Comparison of ENCODE assay signal across 30 mouse cellular contexts in the genomic region with DNA sequence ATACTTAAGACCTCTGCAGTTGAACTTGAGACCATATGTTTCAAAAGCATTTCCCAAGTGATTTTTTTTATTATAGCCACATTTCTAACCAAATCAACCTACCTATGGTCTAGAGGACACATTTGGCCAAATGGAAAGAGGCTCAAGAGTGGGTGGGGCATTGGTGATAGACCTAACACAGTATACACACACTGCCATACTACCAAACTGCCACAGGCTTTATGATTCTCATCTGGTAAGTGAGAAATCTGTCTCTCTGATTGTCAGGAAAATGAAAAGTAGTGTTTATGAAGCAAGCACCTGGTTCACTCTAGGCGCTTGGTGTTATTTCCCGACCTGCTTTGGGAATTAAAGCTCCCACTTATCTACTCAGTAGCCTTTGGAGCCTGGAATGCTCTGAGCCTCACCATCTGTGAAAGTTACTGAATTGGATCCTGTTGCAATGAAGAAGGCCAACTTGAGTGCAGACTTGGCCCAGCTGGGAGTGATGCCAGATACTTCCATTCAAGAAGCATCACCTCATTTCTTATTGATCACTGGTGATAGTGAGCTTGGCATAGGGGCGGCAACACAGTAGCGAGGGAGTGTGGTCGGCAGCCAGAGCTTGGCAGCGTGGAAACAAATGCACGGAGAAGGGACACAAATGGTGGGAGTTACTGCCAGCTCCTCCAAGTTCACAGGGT.
DNase-seq lines count a peak whose midpoint lies in the region; ATAC-seq and TF ChIP-seq lines count a peak whose summit lies in the region.
"Had no signal": no experiment of that assay in that cellular context is flagged by ENCODE, and none has a peak within 500 bp of the region (broad histone marks: within the 10 kb centered on the region; RNA-seq: fewer than 3 reads in every experiment).

No protein-coding gene starts in this region.

- no peaks in the 10 kb centered on the region for H3K9me3 ChIP-seq in hindbrain, embryonic 16.5 days (ENCODE audit: control insufficient read depth, low read length)
- H3K9me3 ChIP-seq in hindbrain, embryonic 13.5 days = no peaks in the 10 kb centered on the region
- H3K9me3 ChIP-seq in midbrain, postnatal 0 days (ENCODE audit: low read length) = no peaks in the 10 kb centered on the region
- no peaks in the 10 kb centered on the region for H3K9me3 ChIP-seq in midbrain, embryonic 13.5 days
- no peaks in the 10 kb centered on the region for H3K9me3 ChIP-seq in forebrain, postnatal 0 days (ENCODE audit: low read length)
- H3K9me3 ChIP-seq: embryonic facial prominence, embryonic 15.5 days; G1E; heart, embryonic 10.5 days; kidney, embryonic 15.5 days; limb, embryonic 10.5 days; limb, embryonic 15.5 days; liver, embryonic 13.5 days; neural tube, embryonic 13.5 days had no signal

- no peaks in the 10 kb centered on the region for H3K27me3 ChIP-seq in hindbrain, embryonic 16.5 days (replicated peaks; ENCODE audit: control insufficient read depth, insufficient read depth, low read length)
- H3K27me3 ChIP-seq in hindbrain, embryonic 13.5 days = no peaks in the 10 kb centered on the region
- no peaks in the 10 kb centered on the region for H3K27me3 ChIP-seq in midbrain, postnatal 0 days (ENCODE audit: insufficient read depth, low read length)
- H3K27me3 ChIP-seq in midbrain, embryonic 13.5 days = no peaks in the 10 kb centered on the region
- no peaks in the 10 kb centered on the region for H3K27me3 ChIP-seq in forebrain, postnatal 0 days (ENCODE audit: insufficient read depth, low read length)
- H3K27me3 ChIP-seq: embryonic facial prominence, embryonic 15.5 days; kidney, embryonic 15.5 days; limb, embryonic 15.5 days; liver, embryonic 13.5 days; neural tube, embryonic 13.5 days had no signal

- H3K4me2 ChIP-seq in hindbrain, embryonic 16.5 days (ENCODE audit: low read length) = no peak overlapping the region
- no peak overlapping the region for H3K4me2 ChIP-seq in hindbrain, embryonic 13.5 days
- no peak overlapping the region for H3K4me2 ChIP-seq in midbrain, postnatal 0 days (ENCODE audit: low read depth, low read length, poor library complexity, severe bottlenecking)
- H3K4me2 ChIP-seq in midbrain, embryonic 13.5 days (replicated peaks) = no peak overlapping the region
- H3K4me2 ChIP-seq in forebrain, postnatal 0 days (ENCODE audit: low read depth) = no peak overlapping the region
- H3K4me2 ChIP-seq: embryonic facial prominence, embryonic 15.5 days; hindbrain, embryonic 14.5 days; kidney, embryonic 15.5 days; limb, embryonic 15.5 days; liver, embryonic 13.5 days; midbrain, embryonic 11.5 days; neural tube, embryonic 13.5 days had no signal

- DNase-seq in cerebellum, postnatal 14 days = peak; percentile 10 to 55
- DNase-seq in cerebellum, postnatal 4 days (ENCODE audit: low spot score in 2 of 2) = no peak
- peak; percentile 19 for DNase-seq in midbrain, postnatal 0 days (ENCODE audit: low spot score)
- DNase-seq in forebrain, postnatal 0 days = peak; percentile 57
- DNase-seq in retina, postnatal 1 day = no peak
- DNase-seq: adrenal gland, postnatal 10 days; cerebellum, adult 18-20 months; cerebellum, postnatal 36 days; gastrocnemius, postnatal 25 days; heart, adult 11 months; kidney, adult 18-20 months; kidney, postnatal 25 days; liver, embryonic 13.5 days; lung, adult 18-20 months; right cerebral cortex, postnatal 25 days; thymus, adult 2 months; thymus, postnatal 36 days had no signal

- no peak overlapping the region for H3K27ac ChIP-seq in hindbrain, embryonic 16.5 days (ENCODE audit: low read depth, low read length)
- no peak overlapping the region for H3K27ac ChIP-seq in hindbrain, embryonic 13.5 days
- H3K27ac ChIP-seq in midbrain, postnatal 0 days (ENCODE audit: low read depth, low read length) = no peak overlapping the region
- no peak overlapping the region for H3K27ac ChIP-seq in midbrain, embryonic 13.5 days
- no peak overlapping the region for H3K27ac ChIP-seq in forebrain, postnatal 0 days (ENCODE audit: low read depth, low read length)
- H3K27ac ChIP-seq: embryonic facial prominence, embryonic 15.5 days; heart, embryonic 10.5 days; hindbrain, embryonic 14.5 days; kidney, embryonic 15.5 days; limb, embryonic 10.5 days; limb, embryonic 15.5 days; liver, embryonic 13.5 days; neural tube, embryonic 13.5 days; stomach, postnatal 0 days had no signal

- no peak overlapping the region for H3K9ac ChIP-seq in hindbrain, embryonic 16.5 days (ENCODE audit: low read depth, low read length)
- H3K9ac ChIP-seq in hindbrain, embryonic 13.5 days = no peak overlapping the region
- no peak overlapping the region for H3K9ac ChIP-seq in midbrain, postnatal 0 days (replicated peaks; ENCODE audit: low read length, poor library complexity, severe bottlenecking)
- no peak overlapping the region for H3K9ac ChIP-seq in midbrain, embryonic 13.5 days (replicated peaks)
- no peak overlapping the region for H3K9ac ChIP-seq in forebrain, postnatal 0 days
- H3K9ac ChIP-seq: embryonic facial prominence, embryonic 15.5 days; hindbrain, embryonic 14.5 days; kidney, embryonic 15.5 days; limb, embryonic 15.5 days; liver, embryonic 13.5 days; neural tube, embryonic 13.5 days had no signal

- 77% methylated on average over 7 of the region's 7 CpGs for WGBS in hindbrain, embryonic 16.5 days
- WGBS in hindbrain, embryonic 13.5 days = 89% methylated on average over 7 of the region's 7 CpGs
- 71% methylated on average over 7 of the region's 7 CpGs for WGBS in midbrain, postnatal 0 days
- WGBS in midbrain, embryonic 13.5 days = 94% methylated on average over 7 of the region's 7 CpGs
- WGBS in forebrain, postnatal 0 days = 55% methylated on average over 7 of the region's 7 CpGs

- peak; percentile 67; the same call in 1 of the 2 replicates for ATAC-seq in hindbrain, embryonic 16.5 days
- ATAC-seq in hindbrain, embryonic 13.5 days (ENCODE audit: low FRiP score) = no peak
- no peak for ATAC-seq in midbrain, postnatal 0 days (ENCODE audit: low FRiP score)
- no peak for ATAC-seq in midbrain, embryonic 13.5 days
- peak; percentile 53 for ATAC-seq in forebrain, postnatal 0 days

- H3K4me1 ChIP-seq in hindbrain, embryonic 16.5 days (ENCODE audit: control insufficient read depth, insufficient read depth, low read depth, low read length) = no peaks in the 10 kb centered on the region
- H3K4me1 ChIP-seq in hindbrain, embryonic 13.5 days (replicated peaks) = no peaks in the 10 kb centered on the region
- no peaks in the 10 kb centered on the region for H3K4me1 ChIP-seq in midbrain, postnatal 0 days (ENCODE audit: insufficient read depth, low read length)
- H3K4me1 ChIP-seq in midbrain, embryonic 13.5 days (replicated peaks) = no peaks in the 10 kb centered on the region
- 0 out of 2 replicates have a peak, but pooled peaks cover 3% of the 10 kb centered on the region for H3K4me1 ChIP-seq in forebrain, postnatal 0 days (ENCODE audit: insufficient read depth)
- H3K4me1 ChIP-seq: heart, embryonic 10.5 days; kidney, embryonic 15.5 days; liver, embryonic 13.5 days; neural tube, embryonic 13.5 days had no signal

- no peaks in the 10 kb centered on the region for H3K36me3 ChIP-seq in hindbrain, embryonic 16.5 days (ENCODE audit: control insufficient read depth, insufficient read depth, low read length)
- H3K36me3 ChIP-seq in hindbrain, embryonic 13.5 days = no peaks in the 10 kb centered on the region
- no peaks in the 10 kb centered on the region for H3K36me3 ChIP-seq in midbrain, postnatal 0 days (ENCODE audit: insufficient read depth, low read length)
- H3K36me3 ChIP-seq in midbrain, embryonic 13.5 days = no peaks in the 10 kb centered on the region
- H3K36me3 ChIP-seq in forebrain, postnatal 0 days (ENCODE audit: insufficient read depth) = no peaks in the 10 kb centered on the region
- H3K36me3 ChIP-seq: embryonic facial prominence, embryonic 15.5 days; G1E; heart, embryonic 10.5 days; kidney, embryonic 15.5 days; limb, embryonic 10.5 days; limb, embryonic 15.5 days; liver, embryonic 13.5 days; neural tube, embryonic 13.5 days had no signal

- TF ChIP-seq CTCF in midbrain, postnatal 0 days (IDR thresholded peaks at IDR 0.05) = no peak
- TF ChIP-seq CTCF in forebrain, postnatal 0 days (IDR thresholded peaks at IDR 0.05; ENCODE audit: low read depth) = no peak

- H3K4me3 ChIP-seq in hindbrain, embryonic 16.5 days (ENCODE audit: low read length) = no peak overlapping the region
- no peak overlapping the region for H3K4me3 ChIP-seq in hindbrain, embryonic 13.5 days
- H3K4me3 ChIP-seq in midbrain, postnatal 0 days (ENCODE audit: low read depth, low read length) = no peak overlapping the region
- no peak overlapping the region for H3K4me3 ChIP-seq in midbrain, embryonic 13.5 days (replicated peaks)
- no peak overlapping the region for H3K4me3 ChIP-seq in forebrain, postnatal 0 days (ENCODE audit: low read depth, low read length)
- H3K4me3 ChIP-seq: embryonic facial prominence, embryonic 15.5 days; heart, embryonic 10.5 days; kidney, embryonic 15.5 days; limb, embryonic 10.5 days; limb, embryonic 15.5 days; liver, embryonic 13.5 days; neural tube, embryonic 13.5 days had no signal

Comparison
In these comparisons a context has a peak if more than half of its experiments do, and no peak if none do; other contexts are left out.
1. DNase-seq: peak in cerebellum, postnatal 14 days (2 of 2), midbrain, postnatal 0 days (single experiment) and forebrain, postnatal 0 days (single experiment); none in cerebellum, postnatal 4 days (0 of 2) and retina, postnatal 1 day (single experiment).
2. ATAC-seq: peak in hindbrain, embryonic 16.5 days (single experiment) and forebrain, postnatal 0 days (single experiment); none in hindbrain, embryonic 13.5 days (single experiment), midbrain, postnatal 0 days (single experiment) and midbrain, embryonic 13.5 days (single experiment).